In the genomic region with DNA sequence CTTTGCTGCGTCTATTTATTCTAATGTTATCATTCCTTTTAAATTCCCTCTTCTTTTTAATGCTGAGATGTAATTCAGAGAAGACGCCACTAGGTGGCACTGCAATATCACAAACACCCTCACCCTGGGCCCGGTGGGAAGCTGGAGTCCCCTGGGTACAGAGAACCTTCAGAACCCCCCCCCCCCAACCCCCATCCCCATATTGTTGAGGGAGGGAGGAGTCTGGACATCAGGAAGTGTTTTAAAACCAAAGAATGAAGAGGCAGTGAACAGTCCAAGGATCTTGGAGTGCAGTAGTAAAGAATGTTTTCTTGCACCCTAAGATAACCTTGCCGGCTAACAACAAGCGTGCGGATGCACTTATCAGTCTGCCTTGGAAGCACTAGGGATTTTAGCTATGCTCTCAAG, we compare ENCODE assay signal across 9 mouse cellular contexts. TPM values are rescaled to one million over a fixed set of nuclear protein-coding genes. Genes with fewer than 3 reads are reported as not detected.
DNase-seq lines count a peak whose midpoint lies in the region; ATAC-seq and TF ChIP-seq lines count a peak whose summit lies in the region.
"Had no signal": no experiment of that assay in that cellular context is flagged by ENCODE, and none has a peak within 500 bp of the region (broad histone marks: within the 10 kb centered on the region; RNA-seq: fewer than 3 reads in every experiment).

No protein-coding gene starts in this region.

- H3K36me3 ChIP-seq in G1E (replicated peaks): no peaks in the 10 kb centered on the region
- H3K36me3 ChIP-seq in embryonic facial prominence, embryonic 11.5 days (replicated peaks; ENCODE audit: control insufficient read depth, insufficient read depth, low read depth, low read length): no peaks in the 10 kb centered on the region
- H3K36me3 ChIP-seq in hindbrain, embryonic 15.5 days: no peaks in the 10 kb centered on the region
- no peaks in the 10 kb centered on the region for H3K36me3 ChIP-seq in lung, postnatal 0 days (ENCODE audit: insufficient read depth, low read length)
- no peaks in the 10 kb centered on the region for H3K36me3 ChIP-seq in small intestine, adult 2 months (ENCODE audit: control insufficient read depth, insufficient read depth, low read length)

- TF ChIP-seq EP300 in lung, postnatal 0 days (IDR thresholded peaks at IDR 0.05): no peak

- H3K4me1 ChIP-seq in G1E (ENCODE audit: insufficient read depth, low read depth, low read length): peaks cover 6% of the 10 kb centered on the region
- H3K4me1 ChIP-seq in embryonic facial prominence, embryonic 11.5 days (ENCODE audit: control insufficient read depth, insufficient read depth, low read length): no peaks in the 10 kb centered on the region
- no peaks in the 10 kb centered on the region for H3K4me1 ChIP-seq in hindbrain, embryonic 15.5 days (replicated peaks)
- no peaks in the 10 kb centered on the region for H3K4me1 ChIP-seq in lung, postnatal 0 days (ENCODE audit: insufficient read depth, low read depth, low read length)
- H3K4me1 ChIP-seq in small intestine, adult 2 months (ENCODE audit: control insufficient read depth, insufficient read depth, insufficient read length, low read length): no peaks in the 10 kb centered on the region
- H3K4me1 ChIP-seq: megakaryocyte, embryonic 14.5 days had no signal

- no peak overlapping the region for H3K4me2 ChIP-seq in embryonic facial prominence, embryonic 11.5 days (ENCODE audit: low read depth, low read length)
- H3K4me2 ChIP-seq in hindbrain, embryonic 15.5 days: no peak overlapping the region
- 0 out of 2 replicates have a peak overlapping the region, but pooled peaks have one; percentile 14 for H3K4me2 ChIP-seq in lung, postnatal 0 days (replicated peaks; ENCODE audit: low read depth, low read length)

- no peak overlapping the region for H3K9ac ChIP-seq in embryonic facial prominence, embryonic 11.5 days (replicated peaks; ENCODE audit: low read length)
- H3K9ac ChIP-seq in hindbrain, embryonic 15.5 days: no peak overlapping the region
- H3K9ac ChIP-seq in lung, postnatal 0 days (replicated peaks; ENCODE audit: low read depth): no peak overlapping the region

- peaks cover 28% of the 10 kb centered on the region for H3K27me3 ChIP-seq in G1E (ENCODE audit: insufficient read depth, low read length)
- no peaks in the 10 kb centered on the region for H3K27me3 ChIP-seq in embryonic facial prominence, embryonic 11.5 days (ENCODE audit: control insufficient read depth, insufficient read depth, low read length)
- no peaks in the 10 kb centered on the region for H3K27me3 ChIP-seq in hindbrain, embryonic 15.5 days
- no peaks in the 10 kb centered on the region for H3K27me3 ChIP-seq in lung, postnatal 0 days (replicated peaks; ENCODE audit: insufficient read depth, low read length)
- no peaks in the 10 kb centered on the region for H3K27me3 ChIP-seq in small intestine, adult 2 months (ENCODE audit: control insufficient read depth, insufficient read depth, low read length)

- no peaks in the 10 kb centered on the region for H3K9me3 ChIP-seq in G1E (replicated peaks)
- no peaks in the 10 kb centered on the region for H3K9me3 ChIP-seq in embryonic facial prominence, embryonic 11.5 days (replicated peaks; ENCODE audit: control insufficient read depth, low read length)
- H3K9me3 ChIP-seq in hindbrain, embryonic 15.5 days: no peaks in the 10 kb centered on the region
- no peaks in the 10 kb centered on the region for H3K9me3 ChIP-seq in lung, postnatal 0 days (ENCODE audit: low read length)
- H3K9me3 ChIP-seq: megakaryocyte, embryonic 14.5 days had no signal

- H3K4me3 ChIP-seq in G1E (ENCODE audit: low read depth, low read length): no peak overlapping the region
- H3K4me3 ChIP-seq in embryonic facial prominence, embryonic 11.5 days (ENCODE audit: low read depth, low read length): no peak overlapping the region
- no peak overlapping the region for H3K4me3 ChIP-seq in hindbrain, embryonic 15.5 days
- no peak overlapping the region for H3K4me3 ChIP-seq in lung, postnatal 0 days (ENCODE audit: low read depth, low read length)
- no peak overlapping the region for H3K4me3 ChIP-seq in small intestine, adult 2 months (ENCODE audit: low read depth, low read length)
- H3K4me3 ChIP-seq: megakaryocyte, embryonic 14.5 days had no signal

- no peak overlapping the region for H3K27ac ChIP-seq in embryonic facial prominence, embryonic 11.5 days (replicated peaks; ENCODE audit: low read depth, low read length)
- no peak overlapping the region for H3K27ac ChIP-seq in hindbrain, embryonic 15.5 days (replicated peaks)
- H3K27ac ChIP-seq in lung, postnatal 0 days (ENCODE audit: low read length): no peak overlapping the region
- H3K27ac ChIP-seq in small intestine, adult 2 months (ENCODE audit: insufficient read depth, low read depth, low read length): no peak overlapping the region

- WGBS in embryonic facial prominence, embryonic 11.5 days: 42% methylated on average over 6 of the region's 6 CpGs
- 44% methylated on average over 6 of the region's 6 CpGs for WGBS in hindbrain, embryonic 15.5 days
- WGBS in lung, postnatal 0 days: 11% methylated on average over 6 of the region's 6 CpGs
- WGBS in small intestine, adult 2 months: 14% methylated on average over 6 of the region's 6 CpGs

- peak; percentile 28 for ATAC-seq in G1E (ENCODE audit: extremely low read depth, insufficient number of reproducible peaks, low FRiP score, poor library complexity, severe bottlenecking)
- ATAC-seq in embryonic facial prominence, embryonic 11.5 days (replicated peaks; ENCODE audit: insufficient number of reproducible peaks, low FRiP score, low TSS enrichment, low read depth): peak; percentile 72
- ATAC-seq in hindbrain, embryonic 15.5 days (ENCODE audit: low FRiP score, low read depth): peak; percentile 75
- ATAC-seq in lung, postnatal 0 days: peak; percentile 91

- TF ChIP-seq POLR2A in small intestine, adult 2 months (IDR thresholded peaks at IDR 0.05; ENCODE audit: low read depth, low read length): no peak

- TF ChIP-seq CTCF in G1E (IDR thresholded peaks at IDR 0.05; ENCODE audit: low read depth, low read length): peak; percentile 44
- peak; percentile 77 for TF ChIP-seq CTCF in lung, postnatal 0 days (IDR thresholded peaks at IDR 0.05)
- peak; percentile 76; the same call in 1 of the 2 replicates for TF ChIP-seq CTCF in small intestine, adult 2 months (IDR thresholded peaks at IDR 0.05; ENCODE audit: extremely low read depth, insufficient read length, insufficient replicate concordance, low read depth, low read length)

- DNase-seq in kidney, adult 18-20 months: peak; percentile 27
- no peak for DNase-seq in kidney, adult 11 months
- DNase-seq in G1E (ENCODE audit: low spot score): peak; percentile 26
- peak; percentile 69 for DNase-seq in embryonic facial prominence, embryonic 11.5 days (ENCODE audit: low spot score)
- DNase-seq in lung, postnatal 0 days (ENCODE audit: low spot score): peak; percentile 68
- no peak for DNase-seq in urinary bladder, postnatal 36 days (ENCODE audit: low spot score in 2 of 2)

RNA-seq across cellular contexts. Expression of a gene that starts 32.2 kb away (rescaled TPM):
- total RNA-seq in G1E (2014; fragmentation: Nextera tagmentation): not detected in 2 replicates
- under 0.01 and 0.27 TPM in 2 replicates for total RNA-seq in G1E (2017)
- not detected in 2 replicates for polyA plus RNA-seq in G1E (2012)
- polyA plus RNA-seq in embryonic facial prominence, embryonic 11.5 days (2014; fragmentation: Nextera tagmentation; extraction: Ambion mirVana): 0.10 and 0.25 TPM in 2 replicates
- 0.25 and 0.28 TPM in 2 replicates for polyA plus RNA-seq in hindbrain, embryonic 15.5 days (2015; fragmentation: Nextera tagmentation; extraction: Ambion mirVana)
- polyA plus RNA-seq in lung, postnatal 0 days (2015; fragmentation: Nextera tagmentation; extraction: Ambion mirVana): 67.3 and 78.7 TPM in 2 replicates
- 0.06 and 0.08 TPM in 2 replicates for polyA plus RNA-seq in small intestine, adult 2 months (2012; rRNA removed)

RNA-seq across cellular contexts. Expression of a gene that starts 32.3 kb away (rescaled TPM):
- total RNA-seq in G1E (2014; fragmentation: Nextera tagmentation) (20.7 and 21.2 TPM in 2 replicates), G1E (2017) (5.3 and 6.1 TPM in 2 replicates)
- polyA plus RNA-seq in G1E (2012): 6.4 and 6.6 TPM in 2 replicates
- 0.18 and 0.20 TPM in 2 replicates for polyA plus RNA-seq in embryonic facial prominence, embryonic 11.5 days (2014; fragmentation: Nextera tagmentation; extraction: Ambion mirVana)
- 0.26 and 0.28 TPM in 2 replicates for polyA plus RNA-seq in hindbrain, embryonic 15.5 days (2015; fragmentation: Nextera tagmentation; extraction: Ambion mirVana)
- polyA plus RNA-seq in lung, postnatal 0 days (2015; fragmentation: Nextera tagmentation; extraction: Ambion mirVana): 114 and 120 TPM in 2 replicates
- polyA plus RNA-seq in small intestine, adult 2 months (2012; rRNA removed): 0.20 TPM in 2 replicates

Comparison
In these comparisons a context has a peak if more than half of its experiments do, and no peak if none do; other contexts are left out.
1. DNase-seq: peak in kidney, adult 18-20 months (single experiment), G1E (single experiment), embryonic facial prominence, embryonic 11.5 days (single experiment) and lung, postnatal 0 days (single experiment); none in kidney, adult 11 months (single experiment) and urinary bladder, postnatal 36 days (0 of 2).
2. ATAC-seq: peak in every context shown above with its lines; median percentile 91 in lung, postnatal 0 days; 75 in hindbrain, embryonic 15.5 days; 72 in embryonic facial prominence, embryonic 11.5 days; 28 in G1E.
3. RNA of a gene that starts 32.2 kb away (polyA plus RNA-seq): 67.3 to 78.7 TPM in lung, postnatal 0 days; 0.10 to 0.25 TPM in embryonic facial prominence, embryonic 11.5 days, 0.25 to 0.28 TPM in hindbrain, embryonic 15.5 days, 0.06 to 0.08 TPM in small intestine, adult 2 months and not detected in G1E; every median in the first group is over 10 times any median in the second.
4. RNA of a gene that starts 32.3 kb away (polyA plus RNA-seq): 114 to 120 TPM in lung, postnatal 0 days; 6.4 to 6.6 TPM in G1E, 0.26 to 0.28 TPM in hindbrain, embryonic 15.5 days, 0.20 TPM in small intestine, adult 2 months and 0.18 to 0.20 TPM in embryonic facial prominence, embryonic 11.5 days; every median in the first group is over 10 times any median in the second.
5. Peak in every context shown above with its lines, with median percentiles within 50 percentile points of each other: CTCF ChIP-seq.